Mouse (Mus musculus) ES-Bruce4 (cell line): ENCODE measurements around the gene Cenpb.

Source experiments
- CTCF ChIP-seq: IDR thresholded peaks from one replicate; pipeline ENCODE4 v1.8.1; 2011; ENCODE audit warnings: low read depth, low read length
- EP300 ChIP-seq: IDR thresholded peaks from 2 replicates; pipeline ENCODE4 v1.6.1; 2011; ENCODE audit warnings: low read depth, low read length; ENCODE audit not compliant: insufficient read depth
- POLR2A ChIP-seq: IDR thresholded peaks from one replicate; pipeline ENCODE4 v1.8.1; 2011; ENCODE audit warnings: low read length; ENCODE audit not compliant: insufficient read depth

GRCm38 (mm10) chr2:131147043-131147365, 32.9 kb downstream of the Cenpb start:
- TF ChIP-seq CTCF (no peak), POLR2A (no peak), EP300 (no peak)
